Mouse (Mus musculus) CD8-positive naive resting alpha-beta T cell, adult 2 months (primary cell): Measurements from ENCODE around the gene Cobll1.
A peak's percentile ranks its signal among the peaks of the same experiment; 100 is the strongest.

Experiments
- DNase-seq, 2 experiments: peaks; one replicate each; pipeline ENCODE4 v3.0.0; 2022; ENCODE audit warnings: low read depth in 2 of 2, low spot score in 2 of 2

Cobll1 gene

GRCm38 (mm10) chr2:65157325-65157724, 81.9 kb downstream of the Cobll1 start:
- no peak for DNase-seq

DNA sequence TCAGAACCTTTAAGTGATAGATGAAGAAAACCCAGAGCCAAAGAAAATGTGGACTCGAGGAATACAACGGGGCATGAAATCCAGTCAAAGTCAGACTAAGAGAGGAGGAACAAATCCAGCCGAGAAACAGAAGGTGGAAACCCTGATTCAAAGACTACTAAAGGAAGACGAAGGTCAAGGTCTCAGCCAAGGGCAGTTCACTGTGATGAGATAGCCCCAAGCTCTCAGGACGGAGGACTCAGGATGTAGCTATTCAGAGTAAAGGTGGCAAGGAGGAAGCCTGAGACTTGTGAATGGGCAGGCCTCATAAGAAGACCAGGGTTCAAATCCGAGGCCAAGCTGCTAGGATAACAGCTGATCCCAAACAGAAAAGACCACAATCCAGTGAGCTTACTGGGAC, 90.3 kb downstream of the Cobll1 start:
- DNase-seq: no peak

GRCm38 (mm10) chr2:65147431-65147830, 91.8 kb downstream of the Cobll1 start:
- DNase-seq: no peak

GRCm38 (mm10) chr2:65145421-65146117, 93.6 kb downstream of the Cobll1 start:
- DNase-seq: peak; percentile 12 to 40

- no peak for DNase-seq
These were observed 98.0 kb downstream of the Cobll1 start for GRCm38 (mm10) chr2:65141093-65141661.

DNA sequence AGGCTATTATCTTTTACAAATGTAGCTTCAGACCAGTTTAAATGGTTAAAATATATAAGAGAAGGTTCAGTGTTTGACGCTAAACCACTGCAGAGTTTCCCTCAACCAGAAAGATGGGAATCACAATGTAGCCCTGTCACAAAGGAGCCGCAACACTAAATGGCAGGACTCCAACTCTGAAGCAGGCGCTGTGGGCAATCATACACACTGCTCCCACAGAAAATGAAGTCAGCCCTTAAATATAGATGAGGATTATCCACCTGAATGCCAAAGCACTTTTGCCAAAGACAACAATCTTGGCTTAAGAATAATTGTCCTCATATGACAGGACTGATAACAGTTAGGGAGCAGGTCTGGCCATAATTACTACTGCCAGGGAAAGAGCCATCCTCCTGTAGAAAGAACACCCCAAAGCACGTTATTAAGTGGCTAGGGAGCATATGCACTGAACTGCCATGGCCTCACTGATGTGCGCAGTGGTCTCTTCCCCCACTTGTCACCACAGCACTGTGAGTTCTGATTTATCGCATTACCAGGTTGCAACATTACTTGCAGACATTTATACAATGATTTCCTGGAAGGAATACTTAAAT, 98.8 kb downstream of the Cobll1 start:
- no peak for DNase-seq

DNA sequence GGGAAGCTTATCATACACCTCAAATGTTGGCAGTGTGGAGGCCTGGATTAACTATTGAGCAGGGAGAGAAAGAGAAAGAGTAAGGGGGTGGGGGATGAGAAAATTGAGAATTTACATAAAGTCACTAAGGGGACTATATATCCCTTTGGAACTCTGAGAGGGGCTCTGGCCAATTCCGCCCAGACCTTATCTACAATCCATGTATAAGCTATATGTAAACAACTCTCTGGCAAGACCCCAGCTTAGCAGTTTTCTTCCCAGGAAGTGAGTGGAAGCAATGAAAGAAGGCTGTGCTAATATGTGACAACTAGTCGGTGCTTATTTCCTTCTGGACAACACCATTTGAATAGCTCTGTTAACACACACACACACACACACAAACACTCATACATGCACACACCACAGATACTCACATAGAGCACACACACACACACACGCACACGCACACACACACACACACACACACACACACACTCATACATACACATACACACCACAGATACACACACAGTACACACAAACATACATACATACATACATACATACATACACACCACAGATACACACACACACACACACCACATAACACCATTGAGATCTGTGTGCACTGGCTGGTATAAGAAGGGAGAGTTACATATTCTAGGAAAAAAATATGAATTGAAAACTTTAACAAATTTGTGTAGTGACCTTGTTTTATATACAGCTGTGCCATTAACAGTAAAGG, 99.4 kb downstream of the Cobll1 start:
- DNase-seq: no peak

DNA sequence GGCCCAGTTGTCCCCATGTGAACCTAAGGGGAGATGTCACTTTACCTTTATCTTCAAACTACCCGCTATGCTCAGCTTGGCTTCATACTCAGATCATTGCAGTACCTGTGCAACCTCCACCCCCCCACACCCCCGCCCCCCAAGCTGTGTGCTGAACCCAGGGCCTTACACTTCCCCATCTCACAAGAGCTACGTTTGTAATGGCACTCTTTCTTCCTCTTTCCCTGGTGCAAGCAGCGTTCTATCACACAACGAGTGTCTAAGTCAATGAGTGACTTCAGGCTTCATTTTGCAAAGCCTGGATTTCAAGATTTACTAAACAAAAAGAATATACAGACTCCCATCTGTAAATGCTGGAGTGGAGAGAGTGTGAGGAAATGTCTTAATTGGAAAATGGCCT, 100.2 kb downstream of the Cobll1 start:
- DNase-seq: no peak

DNA sequence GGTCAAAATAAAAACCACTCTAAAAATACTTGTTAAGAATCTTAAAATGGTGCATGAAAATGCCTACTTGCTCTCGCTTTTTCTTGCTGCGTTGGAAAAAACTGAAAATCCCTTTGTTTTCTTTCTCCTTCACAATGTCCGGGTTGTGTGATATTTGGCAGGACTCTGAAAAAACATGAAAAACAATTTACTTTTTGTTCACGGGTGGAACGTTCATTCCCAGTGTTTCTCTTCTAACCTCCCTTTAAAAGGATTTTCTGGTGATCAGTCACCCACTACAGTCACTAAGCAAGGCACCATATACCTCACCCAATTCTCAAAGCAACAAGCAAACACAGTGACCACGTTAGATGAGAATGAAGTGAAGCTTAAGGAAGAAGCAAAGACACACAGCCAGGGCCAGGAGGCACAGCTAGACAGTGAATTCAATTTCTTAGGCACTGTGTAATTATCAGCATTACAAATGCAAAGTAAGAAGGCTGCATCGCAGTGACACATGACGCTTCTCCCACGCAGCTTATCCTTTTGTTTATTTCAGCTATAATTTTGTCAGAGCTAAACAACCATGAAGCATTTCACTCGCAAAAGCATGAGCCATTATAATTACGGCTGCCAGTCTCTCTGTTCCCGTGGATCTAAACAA, 112.9 kb downstream of the Cobll1 start:
- no peak for DNase-seq

DNA sequence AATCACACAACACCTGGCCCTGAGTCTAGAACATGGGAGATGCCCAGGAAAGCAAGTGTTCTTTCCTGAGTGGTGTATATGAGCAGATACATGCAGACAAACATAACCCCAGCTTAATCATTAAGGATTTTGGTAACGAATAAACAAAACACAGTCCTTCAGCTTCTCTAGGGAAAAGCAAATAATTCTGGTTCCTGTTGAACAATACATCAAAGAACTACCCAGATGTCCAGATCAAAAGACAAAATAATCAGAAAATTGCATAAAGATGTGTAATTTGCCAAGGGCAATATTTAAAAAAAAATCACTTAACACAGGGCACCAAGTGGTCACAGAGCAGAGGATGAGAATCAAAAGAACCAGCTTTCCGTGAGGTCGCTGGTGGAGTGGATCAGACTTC, 115.5 kb downstream of the Cobll1 start:
- no peak for DNase-seq

GRCm38 (mm10) chr2:65121435-65121834, 117.8 kb downstream of the Cobll1 start:
- no peak for DNase-seq

DNA sequence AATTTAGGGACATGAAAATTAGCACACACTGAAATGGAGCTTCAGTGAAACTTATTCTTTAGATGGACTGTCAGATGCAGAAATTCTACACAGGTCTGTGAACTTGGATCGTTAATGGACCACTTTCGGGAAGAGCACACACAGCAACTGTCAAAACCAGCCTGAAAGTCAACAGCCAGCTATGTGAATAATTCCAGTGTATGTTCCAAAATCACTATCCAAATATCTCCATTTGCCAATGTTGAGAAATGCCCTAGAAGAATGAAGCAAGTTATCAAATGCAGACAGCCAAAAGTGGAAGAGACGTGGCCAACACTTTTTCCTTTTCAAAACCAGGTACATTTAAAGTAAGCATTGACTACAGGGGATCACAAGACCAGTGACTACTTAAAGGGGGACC, 118.2 kb downstream of the Cobll1 start:
- DNase-seq: no peak

DNA sequence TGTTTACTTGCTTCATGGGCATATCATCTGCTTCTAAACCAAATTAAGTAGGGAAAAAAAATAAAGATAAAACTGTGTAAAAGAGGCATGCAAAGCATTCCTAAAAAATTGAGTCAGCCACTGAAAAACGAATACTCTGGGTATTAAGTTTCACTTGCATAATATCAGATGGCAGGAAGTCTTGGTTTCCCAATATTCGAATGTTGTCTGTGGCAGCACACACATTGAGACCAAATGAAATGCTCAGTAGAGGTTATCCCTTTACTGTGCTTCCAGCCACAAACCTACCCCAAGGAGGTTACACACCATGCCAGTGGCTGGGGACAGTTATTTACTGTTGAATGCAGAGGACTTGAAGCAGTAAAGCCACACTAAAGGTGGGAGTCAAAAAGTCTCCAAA, 119.1 kb downstream of the Cobll1 start:
- DNase-seq: no peak

DNA sequence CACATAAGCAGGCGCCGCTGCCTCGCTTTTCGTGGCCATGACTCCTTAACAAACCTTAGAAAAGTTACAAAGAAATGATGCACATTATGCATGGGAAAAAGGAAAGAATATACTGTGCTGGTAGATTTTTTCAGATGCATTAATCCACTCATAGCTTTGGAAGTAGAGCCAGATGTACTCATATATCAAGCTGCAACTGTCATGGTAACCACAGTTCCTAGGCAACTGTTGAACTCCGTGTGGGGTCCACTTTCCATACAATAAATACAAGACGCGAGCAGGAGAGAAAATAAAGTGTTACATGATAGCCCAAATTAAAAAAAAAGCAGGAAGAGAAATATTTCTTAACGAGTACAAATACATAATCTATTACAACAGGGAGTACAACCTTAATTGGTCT, 119.5 kb downstream of the Cobll1 start:
- no peak for DNase-seq

GRCm38 (mm10) chr2:65119076-65119475, 120.1 kb downstream of the Cobll1 start:
- DNase-seq: no peak

- DNase-seq: no peak
These were observed 121.3 kb downstream of the Cobll1 start for GRCm38 (mm10) chr2:65117859-65118258.

GRCm38 (mm10) chr2:65116428-65117125, 122.6 kb downstream of the Cobll1 start:
- no peak for DNase-seq

DNA sequence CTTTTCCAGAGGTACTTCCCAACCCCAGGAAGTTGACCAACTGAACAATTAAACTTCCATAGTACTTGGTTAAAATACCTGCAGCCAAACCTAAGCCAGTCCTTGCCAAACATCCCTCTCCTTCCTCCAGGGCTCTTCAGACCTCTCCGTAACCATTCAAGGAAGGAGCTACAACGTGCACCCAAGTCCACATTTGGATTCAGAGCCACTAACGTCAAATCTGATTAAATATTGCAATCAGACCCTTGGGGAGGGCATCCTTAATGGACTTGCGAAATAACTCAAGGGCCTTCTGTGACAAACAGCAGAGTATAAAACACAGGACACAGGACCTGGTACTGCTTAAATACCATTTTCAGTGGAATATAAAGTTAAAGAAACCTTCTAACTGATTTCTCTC, 126.0 kb downstream of the Cobll1 start:
- DNase-seq: no peak

GRCm38 (mm10) chr2:65104569-65104968, 134.6 kb downstream of the Cobll1 start:
- DNase-seq: no peak

GRCm38 (mm10) chr2:65103801-65104200, 135.4 kb downstream of the Cobll1 start:
- no peak for DNase-seq

DNA sequence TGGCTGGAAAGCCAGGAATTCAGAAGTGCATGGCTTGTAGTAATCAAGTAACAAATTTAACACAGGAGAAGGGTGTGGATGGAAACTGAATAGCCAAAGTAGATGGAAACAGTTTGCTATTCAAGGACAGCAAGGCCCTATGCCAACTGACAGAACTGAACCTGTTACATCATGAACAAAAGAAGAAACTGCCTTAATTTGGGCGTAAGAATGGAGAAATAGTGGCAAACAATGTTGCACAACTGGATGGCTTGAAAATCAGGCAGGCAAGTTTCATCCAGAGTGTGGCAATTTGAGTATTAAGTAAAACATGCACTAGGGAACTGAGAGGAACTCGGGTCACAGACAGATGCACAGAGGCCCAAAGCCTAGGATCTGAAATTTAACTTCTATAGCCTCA, 137.8 kb downstream of the Cobll1 start:
- no peak for DNase-seq
